Mouse (Mus musculus) heart, postnatal 0 days (tissue): Measurements from ENCODE around the gene Olfr659.

Experiments
- CTCF ChIP-seq: IDR thresholded peaks from 2 replicates; pipeline ENCODE4 v1.5.1; 2016; ENCODE audit warnings: antibody characterized with exemption, control low read depth, low read depth
- EP300 ChIP-seq: IDR thresholded peaks from 2 replicates; pipeline ENCODE4 v1.6.1; 2016; ENCODE audit warnings: antibody characterized with exemption, low read depth

GRCm38 (mm10) chr7:104666453-104666852 is at the start of gene Olfr659:
- TF ChIP-seq EP300 (no peak), CTCF (no peak)
